Mouse (Mus musculus) natural killer cell, adult 2 months (primary cell): Measurements from ENCODE around the gene Rgs19.

ENCODE experiments used
- DNase-seq, 2 experiments: peaks; one replicate each; pipeline ENCODE4 v3.0.0; 2022; ENCODE audit warnings: low spot score in 2 of 2

Rgs19 gene

GRCm38 (mm10) chr2:181653523-181653922, 40.3 kb downstream of the Rgs19 start:
- no peak for DNase-seq

GRCm38 (mm10) chr2:181653065-181653464, 40.7 kb downstream of the Rgs19 start:
- DNase-seq: no peak

- DNase-seq: no peak
Measured at GRCm38 (mm10) chr2:181648926-181649325, 44.9 kb downstream of the Rgs19 start.

- DNase-seq: no peak
Measured at GRCm38 (mm10) chr2:181646626-181647472, 46.9 kb downstream of the Rgs19 start.

GRCm38 (mm10) chr2:181645666-181646065, 48.1 kb downstream of the Rgs19 start:
- no peak for DNase-seq

GRCm38 (mm10) chr2:181644361-181644760, 49.4 kb downstream of the Rgs19 start:
- peak; percentile 17 to 49 for DNase-seq
